In the genomic region with DNA sequence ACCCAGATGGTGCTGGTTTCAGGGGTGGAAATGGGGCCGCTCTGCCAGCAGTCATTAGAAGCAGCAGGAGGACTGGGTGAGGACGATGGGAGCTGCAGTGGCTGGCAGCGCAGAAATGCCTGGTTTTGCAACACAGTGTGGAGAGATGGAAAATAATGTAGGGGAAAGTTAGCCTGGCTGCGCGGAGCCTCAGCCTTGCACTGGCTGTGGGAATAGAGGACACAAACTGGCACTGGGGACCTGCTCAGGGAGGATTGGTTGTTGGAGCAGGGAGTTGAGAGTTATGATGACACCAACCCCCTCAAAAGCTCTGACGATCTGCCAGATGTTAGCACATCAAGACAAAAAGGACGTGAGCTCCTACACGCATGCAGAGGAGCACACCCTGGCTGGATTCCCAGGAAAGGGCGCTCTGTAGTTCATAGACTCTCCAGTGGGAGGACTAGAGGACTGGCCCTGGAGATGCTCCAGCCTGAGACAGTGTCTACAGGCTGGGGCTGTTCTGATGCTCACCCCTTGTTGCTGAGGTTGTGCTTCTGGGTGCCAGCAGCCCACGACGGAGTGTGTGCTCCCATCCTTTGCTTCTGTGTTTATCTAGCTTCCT, we compare ENCODE assay signal across 9 mouse cellular contexts. TPM values are rescaled to one million over a fixed set of nuclear protein-coding genes. Genes with fewer than 3 reads are reported as not detected.
A peak's percentile ranks its signal among the peaks of the same experiment; 100 is the strongest.
DNase-seq lines count a peak whose midpoint lies in the region; ATAC-seq lines count a peak whose summit lies in the region.
"Had no signal": no experiment of that assay in that cellular context is flagged by ENCODE, and none has a peak within 500 bp of the region (broad histone marks: within the 10 kb centered on the region; RNA-seq: fewer than 3 reads in every experiment).

No protein-coding gene starts in this region.

- H3K9me3 ChIP-seq in embryonic facial prominence, embryonic 13.5 days = no peaks in the 10 kb centered on the region
- H3K9me3 ChIP-seq in midbrain, embryonic 13.5 days = no peaks in the 10 kb centered on the region
- H3K9me3 ChIP-seq: embryonic facial prominence, embryonic 12.5 days had no signal

- H3K27ac ChIP-seq in embryonic facial prominence, embryonic 13.5 days = no peak overlapping the region
- H3K27ac ChIP-seq in midbrain, embryonic 13.5 days = no peak overlapping the region
- H3K27ac ChIP-seq: embryonic facial prominence, embryonic 12.5 days had no signal

- H3K4me3 ChIP-seq in embryonic facial prominence, embryonic 13.5 days = no peak overlapping the region
- no peak overlapping the region for H3K4me3 ChIP-seq in midbrain, embryonic 13.5 days (replicated peaks)
- H3K4me3 ChIP-seq: embryonic facial prominence, embryonic 12.5 days had no signal

- no peaks in the 10 kb centered on the region for H3K4me1 ChIP-seq in embryonic facial prominence, embryonic 13.5 days
- no peaks in the 10 kb centered on the region for H3K4me1 ChIP-seq in midbrain, embryonic 13.5 days (replicated peaks)
- H3K4me1 ChIP-seq: embryonic facial prominence, embryonic 12.5 days had no signal

- WGBS in embryonic facial prominence, embryonic 13.5 days = 54% methylated on average over 11 of the region's 11 CpGs
- 71% methylated on average over 11 of the region's 11 CpGs for WGBS in midbrain, embryonic 13.5 days

- H3K4me2 ChIP-seq in embryonic facial prominence, embryonic 13.5 days = no peak overlapping the region
- no peak overlapping the region for H3K4me2 ChIP-seq in midbrain, embryonic 13.5 days (replicated peaks)
- H3K4me2 ChIP-seq: embryonic facial prominence, embryonic 12.5 days had no signal

- no peak overlapping the region for H3K9ac ChIP-seq in embryonic facial prominence, embryonic 13.5 days
- H3K9ac ChIP-seq in midbrain, embryonic 13.5 days (replicated peaks) = no peak overlapping the region
- H3K9ac ChIP-seq: embryonic facial prominence, embryonic 12.5 days had no signal

- intact Hi-C loops in heart, postnatal 10 days (cut with DNase I) = loop anchor here (5.0 to 10.0 kb wide), 2 partner anchors 110 to 238 kb away; no protein-coding TSS in a partner anchor

- H3K36me3 ChIP-seq in embryonic facial prominence, embryonic 13.5 days = no peaks in the 10 kb centered on the region
- H3K36me3 ChIP-seq in midbrain, embryonic 13.5 days = no peaks in the 10 kb centered on the region
- H3K36me3 ChIP-seq: embryonic facial prominence, embryonic 12.5 days had no signal

- ATAC-seq in embryonic facial prominence, embryonic 13.5 days (ENCODE audit: insufficient number of reproducible peaks, insufficient read depth, low FRiP score, low TSS enrichment, low read depth) = 0 out of 2 replicates have a peak, but pooled peaks have one; percentile 26
- ATAC-seq in midbrain, embryonic 13.5 days = 0 out of 2 replicates have a peak, but pooled peaks have one; percentile 48

- no peaks in the 10 kb centered on the region; the same call in 1 of the 2 replicates for H3K27me3 ChIP-seq in embryonic facial prominence, embryonic 13.5 days
- H3K27me3 ChIP-seq in midbrain, embryonic 13.5 days = no peaks in the 10 kb centered on the region
- H3K27me3 ChIP-seq: embryonic facial prominence, embryonic 12.5 days had no signal

- peak; percentile 18 to 68 for DNase-seq in urinary bladder, postnatal 36 days (ENCODE audit: low spot score in 2 of 2)
- DNase-seq in urinary bladder, adult 18-20 months (ENCODE audit: low spot score in 2 of 2) = no peak
- DNase-seq in heart, postnatal 10 days = peak; percentile 59 to 73
- DNase-seq in layer of hippocampus, postnatal 10 days (ENCODE audit: low spot score in 2 of 2) = peak; percentile 54
- DNase-seq in testis, postnatal 10 days (ENCODE audit: low spot score) = peak; percentile 75
- no peak for DNase-seq in natural killer cell, adult 2 months (ENCODE audit: low spot score in 2 of 2)

RNA-seq across cellular contexts. Expression of gene Ffar4, which starts 9.8 kb away (rescaled TPM):
- polyA plus RNA-seq in embryonic facial prominence, embryonic 13.5 days (2015; fragmentation: Nextera tagmentation; extraction: Ambion mirVana) = not detected in 2 replicates
- 10 to 100 TPM in 1 of 2 experiments, under 1 TPM in 1; 0.79 to 10.7 TPM for total RNA-seq in heart, postnatal 10 days (2021)
- total RNA-seq in layer of hippocampus, postnatal 10 days (2021) = not detected
- polyA plus RNA-seq in midbrain, embryonic 13.5 days (2015; fragmentation: Nextera tagmentation; extraction: Ambion mirVana) = not detected in 2 replicates
- polyA plus RNA-seq: embryonic facial prominence, embryonic 12.5 days had no signal

RNA-seq across cellular contexts. Expression of gene Cep55, which starts 32.2 kb away (rescaled TPM):
- 19.1 and 21.8 TPM in 2 replicates for polyA plus RNA-seq in embryonic facial prominence, embryonic 13.5 days (2015; fragmentation: Nextera tagmentation; extraction: Ambion mirVana)
- total RNA-seq in heart, postnatal 10 days (2021) = 1 to 10 TPM; 7.1 to 7.8 TPM
- total RNA-seq in layer of hippocampus, postnatal 10 days (2021) = 1 to 10 TPM; 1.9 to 2.1 TPM
- polyA plus RNA-seq in midbrain, embryonic 13.5 days (2015; fragmentation: Nextera tagmentation; extraction: Ambion mirVana) = 15.9 and 16.3 TPM in 2 replicates

RNA-seq across cellular contexts. Expression of gene Rbp4, which starts 38.0 kb away (rescaled TPM):
- 2.3 and 21.4 TPM in 2 replicates for polyA plus RNA-seq in embryonic facial prominence, embryonic 13.5 days (2015; fragmentation: Nextera tagmentation; extraction: Ambion mirVana)
- total RNA-seq in heart, postnatal 10 days (2021) = 1 to 10 TPM; 1.8 to 6.2 TPM
- total RNA-seq in layer of hippocampus, postnatal 10 days (2021) = 1 to 10 TPM; 7.9 to 9.2 TPM
- polyA plus RNA-seq in midbrain, embryonic 13.5 days (2015; fragmentation: Nextera tagmentation; extraction: Ambion mirVana) = 1.7 and 7.8 TPM in 2 replicates

RNA-seq across cellular contexts. Expression of gene Myof, which starts 43.7 kb away (rescaled TPM):
- polyA plus RNA-seq in embryonic facial prominence, embryonic 13.5 days (2015; fragmentation: Nextera tagmentation; extraction: Ambion mirVana) = 12.2 and 12.7 TPM in 2 replicates
- 10 to 100 TPM; 14.9 to 15.7 TPM for total RNA-seq in heart, postnatal 10 days (2021)
- total RNA-seq in layer of hippocampus, postnatal 10 days (2021) = 1 to 10 TPM; 6.6 to 8.0 TPM
- polyA plus RNA-seq in midbrain, embryonic 13.5 days (2015; fragmentation: Nextera tagmentation; extraction: Ambion mirVana) = 1.3 and 1.6 TPM in 2 replicates

RNA-seq across cellular contexts. Expression of gene Pde6c, which starts 45.5 kb away (rescaled TPM):
- not detected in 2 replicates for polyA plus RNA-seq in embryonic facial prominence, embryonic 13.5 days (2015; fragmentation: Nextera tagmentation; extraction: Ambion mirVana)
- total RNA-seq in heart, postnatal 10 days (2021) = not detected
- total RNA-seq in layer of hippocampus, postnatal 10 days (2021) = under 1 TPM; 0.16 to 0.18 TPM
- polyA plus RNA-seq in midbrain, embryonic 13.5 days (2015; fragmentation: Nextera tagmentation; extraction: Ambion mirVana) = 0.13 and 0.24 TPM in 2 replicates
- polyA plus RNA-seq: embryonic facial prominence, embryonic 12.5 days had no signal

Comparison
In these comparisons a context has a peak if more than half of its experiments do, and no peak if none do; other contexts are left out.
1. DNase-seq: peak in urinary bladder, postnatal 36 days (2 of 2), heart, postnatal 10 days (2 of 2), layer of hippocampus, postnatal 10 days (2 of 2) and testis, postnatal 10 days (single experiment); none in urinary bladder, adult 18-20 months (0 of 2) and natural killer cell, adult 2 months (0 of 2).